Mouse (Mus musculus): ENCODE data around the gene Iqcf1. TPM values are rescaled to one million over a fixed set of nuclear protein-coding genes. Genes with fewer than 3 reads are reported as not detected.

Iqcf1 gene
- not detected in 2 replicates for polyA plus RNA-seq (2014; fragmentation: Nextera tagmentation; extraction: Ambion mirVana)

GRCm38 (mm10) chr9:106499667-106500066 is at the start of gene Iqcf1:
Gene Iqcf1, plus strand, starts transcription at chr9:106499967.
- 96% methylated on average over 6 of the region's 6 CpGs for WGBS
- no peak for ATAC-seq (ENCODE audit: low FRiP score, low TSS enrichment)
- Histone ChIP-seq H3K9ac (replicated peaks; ENCODE audit: low read length) (no peak within 1 kb of the TSS), H3K9me3 (ENCODE audit: control insufficient read depth, low read length) (no peaks in the 10 kb centered on the region), H3K4me3 (replicated peaks; ENCODE audit: low read depth, low read length) (no peak within 1 kb of the TSS), H3K4me1 (ENCODE audit: control insufficient read depth, insufficient read depth, low read length) (no peaks in the 10 kb centered on the region), H3K36me3 (ENCODE audit: control insufficient read depth, insufficient read depth, low read length) (no peaks in the 10 kb centered on the region), H3K27me3 (ENCODE audit: control insufficient read depth, insufficient read depth, low read length) (no peaks in the 10 kb centered on the region), H3K4me2 (ENCODE audit: low read length) (no peak within 1 kb of the TSS), H3K27ac (replicated peaks; ENCODE audit: low read depth, low read length) (no peak within 1 kb of the TSS)
- DNase-seq: no peak

GRCm38 (mm10) chr9:106450661-106451060 is 49.1 kb upstream of the Iqcf1 start:
- H3K4me3 ChIP-seq (replicated peaks; ENCODE audit: low read depth, low read length): no peak overlapping the region
- no peaks in the 10 kb centered on the region for H3K27me3 ChIP-seq (ENCODE audit: control insufficient read depth, insufficient read depth, low read length)
- no peak for DNase-seq
- no peak for ATAC-seq (ENCODE audit: low FRiP score, low TSS enrichment)
- no peak overlapping the region for H3K9ac ChIP-seq (replicated peaks; ENCODE audit: low read length)
- no peak overlapping the region for H3K27ac ChIP-seq (replicated peaks; ENCODE audit: low read depth, low read length)
- no peaks in the 10 kb centered on the region for H3K9me3 ChIP-seq (ENCODE audit: control insufficient read depth, low read length)
- H3K36me3 ChIP-seq (ENCODE audit: control insufficient read depth, insufficient read depth, low read length): no peaks in the 10 kb centered on the region
- 21% methylated on average over 9 of the region's 9 CpGs for WGBS
- H3K4me1 ChIP-seq (ENCODE audit: control insufficient read depth, insufficient read depth, low read length): peaks cover 40% of the 10 kb centered on the region
- no peak overlapping the region for H3K4me2 ChIP-seq (ENCODE audit: low read length)

DNA sequence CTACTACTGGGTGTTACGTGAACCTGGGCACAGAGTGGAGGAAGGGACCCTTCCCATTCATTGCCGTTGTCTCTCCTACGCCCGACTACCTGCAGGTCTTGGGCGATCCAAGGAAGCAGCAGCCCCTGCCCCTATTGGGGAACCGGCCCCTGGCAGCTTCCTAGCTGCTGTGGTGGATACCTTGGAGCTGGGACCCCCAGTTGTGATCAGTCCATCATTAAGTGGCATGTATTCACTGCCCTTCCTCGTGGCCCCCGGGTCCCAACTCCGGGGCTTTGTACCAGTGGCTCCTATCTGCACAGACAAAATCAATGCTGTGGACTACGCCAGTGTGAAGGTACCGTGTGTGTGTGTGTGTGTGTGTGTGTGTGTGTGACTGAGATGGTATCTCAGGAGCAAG is 48.5 kb upstream of the Iqcf1 start:
- peaks cover 44% of the 10 kb centered on the region for H3K4me1 ChIP-seq (ENCODE audit: control insufficient read depth, insufficient read depth, low read length)

GRCm38 (mm10) chr9:106451899-106452298 is 47.9 kb upstream of the Iqcf1 start:
- H3K4me3 ChIP-seq (replicated peaks; ENCODE audit: low read depth, low read length): no peak overlapping the region
- no peak overlapping the region for H3K27ac ChIP-seq (replicated peaks; ENCODE audit: low read depth, low read length)
- H3K36me3 ChIP-seq (ENCODE audit: control insufficient read depth, insufficient read depth, low read length): no peaks in the 10 kb centered on the region; the same call in 1 of the 2 replicates
- ATAC-seq (ENCODE audit: low FRiP score, low TSS enrichment) (no peak), DNase-seq (no peak)
- H3K4me2 ChIP-seq (ENCODE audit: low read length): peak overlapping the region; percentile 100; the same call in 1 of the 2 replicates
- H3K9ac ChIP-seq (replicated peaks; ENCODE audit: low read length): peak overlapping the region; percentile 95; the same call in 1 of the 2 replicates
- 61% methylated on average over 2 of the region's 2 CpGs for WGBS
- no peaks in the 10 kb centered on the region for H3K9me3 ChIP-seq (ENCODE audit: control insufficient read depth, low read length)
- H3K27me3 ChIP-seq (ENCODE audit: control insufficient read depth, insufficient read depth, low read length): no peaks in the 10 kb centered on the region
- peaks cover 44% of the 10 kb centered on the region for H3K4me1 ChIP-seq (ENCODE audit: control insufficient read depth, insufficient read depth, low read length)

More for the DNA sequence above, 48.5 kb upstream of the Iqcf1 start:
- Histone ChIP-seq H3K27ac (replicated peaks; ENCODE audit: low read depth, low read length) (no peak overlapping the region), H3K9ac (replicated peaks; ENCODE audit: low read length) (no peak overlapping the region), H3K4me3 (replicated peaks; ENCODE audit: low read depth, low read length) (no peak overlapping the region), H3K27me3 (ENCODE audit: control insufficient read depth, insufficient read depth, low read length) (no peaks in the 10 kb centered on the region), H3K36me3 (ENCODE audit: control insufficient read depth, insufficient read depth, low read length) (no peaks in the 10 kb centered on the region; the same call in 1 of the 2 replicates), H3K9me3 (ENCODE audit: control insufficient read depth, low read length) (no peaks in the 10 kb centered on the region), H3K4me2 (ENCODE audit: low read length) (no peak overlapping the region)
- DNase-seq (no peak), ATAC-seq (ENCODE audit: low FRiP score, low TSS enrichment) (no peak)
- WGBS: 74% methylated on average over 11 of the region's 11 CpGs

- peak overlapping the region; percentile 100 for H3K4me2 ChIP-seq (ENCODE audit: low read length)
- H3K36me3 ChIP-seq (ENCODE audit: control insufficient read depth, insufficient read depth, low read length): no peaks in the 10 kb centered on the region; the same call in 1 of the 2 replicates
- peak overlapping the region; percentile 95; the same call in 1 of the 2 replicates for H3K9ac ChIP-seq (replicated peaks; ENCODE audit: low read length)
- DNase-seq (no peak), ATAC-seq (ENCODE audit: low FRiP score, low TSS enrichment) (no peak)
- no peaks in the 10 kb centered on the region for H3K27me3 ChIP-seq (ENCODE audit: control insufficient read depth, insufficient read depth, low read length)
- 14% methylated on average over 6 of the region's 6 CpGs for WGBS
- no peaks in the 10 kb centered on the region for H3K9me3 ChIP-seq (ENCODE audit: control insufficient read depth, low read length)
- H3K4me1 ChIP-seq (ENCODE audit: control insufficient read depth, insufficient read depth, low read length): peaks cover 46% of the 10 kb centered on the region
- H3K4me3 ChIP-seq (replicated peaks; ENCODE audit: low read depth, low read length): peak overlapping the region; percentile 80; the same call in 1 of the 2 replicates
- peak overlapping the region; percentile 96; the same call in 1 of the 2 replicates for H3K27ac ChIP-seq (replicated peaks; ENCODE audit: low read depth, low read length)
These were observed 47.4 kb upstream of the Iqcf1 start for GRCm38 (mm10) chr9:106452351-106452750.

- Histone ChIP-seq H3K4me3 (replicated peaks; ENCODE audit: low read depth, low read length) (peak overlapping the region; percentile 80), H3K9ac (replicated peaks; ENCODE audit: low read length) (peak overlapping the region; percentile 95), H3K27ac (replicated peaks; ENCODE audit: low read depth, low read length) (peak overlapping the region; percentile 96), H3K4me1 (ENCODE audit: control insufficient read depth, insufficient read depth, low read length) (peaks cover 48% of the 10 kb centered on the region), H3K36me3 (ENCODE audit: control insufficient read depth, insufficient read depth, low read length) (no peaks in the 10 kb centered on the region; the same call in 1 of the 2 replicates), H3K27me3 (ENCODE audit: control insufficient read depth, insufficient read depth, low read length) (no peaks in the 10 kb centered on the region), H3K4me2 (ENCODE audit: low read length) (peak overlapping the region; percentile 100), H3K9me3 (ENCODE audit: control insufficient read depth, low read length) (no peaks in the 10 kb centered on the region)
- DNase-seq (peak; percentile 65), ATAC-seq (ENCODE audit: low FRiP score, low TSS enrichment) (peak; percentile 7; the same call in 1 of the 2 replicates)
- WGBS: 2% methylated on average over 6 of the region's 7 CpGs
These were observed 46.9 kb upstream of the Iqcf1 start for GRCm38 (mm10) chr9:106452821-106453220.

GRCm38 (mm10) chr9:106453271-106454070 is 46.3 kb upstream of the Iqcf1 start, which contains the start of gene Pcbp4:
Gene Pcbp4, plus strand, starts transcription at chr9:106453291.
- WGBS: under 1% methylated on average over 61 of the region's 74 CpGs
- peaks cover 48% of the 10 kb centered on the region for H3K4me1 ChIP-seq (ENCODE audit: control insufficient read depth, insufficient read depth, low read length)

GRCm38 (mm10) chr9:106454071-106454761 is 45.6 kb upstream of the Iqcf1 start:
- H3K9ac ChIP-seq (replicated peaks; ENCODE audit: low read length): peak overlapping the region; percentile 95
- WGBS: under 1% methylated on average over 19 of the region's 20 CpGs
- peak overlapping the region; percentile 100 for H3K4me2 ChIP-seq (ENCODE audit: low read length)
- H3K4me1 ChIP-seq (ENCODE audit: control insufficient read depth, insufficient read depth, low read length): peaks cover 45% of the 10 kb centered on the region
- peak; percentile 18; the same call in 1 of the 2 replicates for ATAC-seq (ENCODE audit: low FRiP score, low TSS enrichment)
- no peaks in the 10 kb centered on the region for H3K9me3 ChIP-seq (ENCODE audit: control insufficient read depth, low read length)
- peak overlapping the region; percentile 80 for H3K4me3 ChIP-seq (replicated peaks; ENCODE audit: low read depth, low read length)
- peak overlapping the region; percentile 96 for H3K27ac ChIP-seq (replicated peaks; ENCODE audit: low read depth, low read length)
- peaks cover 5% of the 10 kb centered on the region; the same call in 1 of the 2 replicates for H3K36me3 ChIP-seq (ENCODE audit: control insufficient read depth, insufficient read depth, low read length)
- no peaks in the 10 kb centered on the region for H3K27me3 ChIP-seq (ENCODE audit: control insufficient read depth, insufficient read depth, low read length)
- peak; percentile 66 for DNase-seq

More at GRCm38 (mm10) chr9:106453271-106454070, 46.3 kb upstream of the Iqcf1 start, which contains the start of gene Pcbp4:
- Histone ChIP-seq H3K27ac (replicated peaks; ENCODE audit: low read depth, low read length) (peak within 1 kb of the TSS; percentile 96), H3K4me3 (replicated peaks; ENCODE audit: low read depth, low read length) (peak within 1 kb of the TSS; percentile 80), H3K4me2 (ENCODE audit: low read length) (peak within 1 kb of the TSS; percentile 100), H3K9me3 (ENCODE audit: control insufficient read depth, low read length) (no peaks in the 10 kb centered on the region), H3K9ac (replicated peaks; ENCODE audit: low read length) (peak within 1 kb of the TSS; percentile 95), H3K36me3 (ENCODE audit: control insufficient read depth, insufficient read depth, low read length) (peaks cover 2% of the 10 kb centered on the region; the same call in 1 of the 2 replicates), H3K27me3 (ENCODE audit: control insufficient read depth, insufficient read depth, low read length) (no peaks in the 10 kb centered on the region)
- ATAC-seq (ENCODE audit: low FRiP score, low TSS enrichment) (peak; percentile 68), DNase-seq (peak; percentile 83)
